Mouse (Mus musculus) liver, embryonic 16.5 days (tissue): Measurements from ENCODE around the gene Olfr433. TPM values are rescaled to one million over a fixed set of nuclear protein-coding genes. Genes with fewer than 3 reads are reported as not detected.
A peak's percentile ranks its signal among the peaks of the same experiment; 100 is the strongest.
"Not testable (repeated sequence)": the region's sequence is repeated elsewhere in the genome, so short reads cannot be mapped to it uniquely, and the experiment has no call there.

ENCODE experiments used
- ATAC-seq: fragments of 200-750 bp; cut with Nextera tagmentation; 2 replicates; pipeline ENCODE4 v1.8.0; 2017; ENCODE audit warnings: low read depth, mild to moderate bottlenecking, moderate number of reproducible peaks, moderate library complexity
- H3K27ac ChIP-seq: fragments of 300-500 bp; sonication (generic); 2 replicates; pipeline ENCODE4 v1.5.1; 2014; ENCODE audit warnings: mild to moderate bottlenecking, low read length
- H3K27me3 ChIP-seq: fragments of 300-500 bp; sonication (generic); 2 replicates; pipeline ENCODE4 v1.6.1; 2014; ENCODE audit warnings: low read depth, low read length, mixed read lengths; ENCODE audit not compliant: control insufficient read depth, insufficient read depth
- H3K36me3 ChIP-seq: fragments of 300-500 bp; sonication (generic); 2 replicates; pipeline ENCODE4 v1.6.1; 2014; ENCODE audit warnings: mild to moderate bottlenecking; ENCODE audit not compliant: control insufficient read depth, insufficient read depth
- H3K4me1 ChIP-seq: fragments of 300-500 bp; sonication (generic); 2 replicates; pipeline ENCODE4 v1.6.1; 2014; ENCODE audit warnings: low read depth, low read length, mixed read lengths; ENCODE audit not compliant: control insufficient read depth
- H3K4me2 ChIP-seq: fragments of 300-500 bp; sonication (generic); 2 replicates; pipeline ENCODE4 v1.6.1; 2014; ENCODE audit warnings: low read depth, low read length, mixed read lengths
- H3K4me3 ChIP-seq: fragments of 300-500 bp; sonication (generic); 2 replicates; pipeline ENCODE4 v1.5.1; 2014; ENCODE audit warnings: low read depth, mild to moderate bottlenecking, low read length
- H3K9ac ChIP-seq: fragments of 300-500 bp; sonication (generic); 2 replicates; pipeline ENCODE4 v1.6.1; 2014; ENCODE audit warnings: low read depth, low read length
- H3K9me3 ChIP-seq: fragments of 300-500 bp; sonication (generic); replicated peaks from 2 replicates; pipeline ENCODE4 v1.6.1; 2016; ENCODE audit warnings: low read length; ENCODE audit not compliant: control insufficient read depth
- WGBS: fragments of 180-500 bp; shearing (Covaris S2); extraction: QIAGEN DNeasy Blood & Tissue Kit; methylation state at CpG from one replicate; pipeline ENCODE4 v1.1.7; 2014; ENCODE audit not compliant: insufficient replicate concordance; 5-methylcytosine and 5-hydroxymethylcytosine counted together
- polyA plus RNA-seq: library from polyadenylated mRNA; unstranded; fragments of >200 nt; fragmentation: Nextera tagmentation; extraction: Ambion mirVana; gene quantifications from 2 replicates; pipeline ENCODE4 v1.2.1, GENCODE M21; 2015

Gene Olfr433
- polyA plus RNA-seq, 1 experiment from 2014 or later = 0.09 TPM

GRCm38 (mm10) chr1:174048227-174048626 is 7.7 kb downstream of the Olfr433 start:
- not testable (repeated sequence) for H3K9ac ChIP-seq, H3K4me2 ChIP-seq, H3K27me3 ChIP-seq, H3K4me1 ChIP-seq, ATAC-seq, H3K9me3 ChIP-seq, H3K4me3 ChIP-seq, H3K36me3 ChIP-seq, H3K27ac ChIP-seq
- WGBS = 34% methylated on average over 6 of the region's 6 CpGs

- H3K9me3 ChIP-seq = no peaks in the 10 kb centered on the region
- no peak within 1 kb of the TSS for H3K4me2 ChIP-seq
- no peak for ATAC-seq
- no peak within 1 kb of the TSS for H3K27ac ChIP-seq
- 28% methylated on average over 2 of the region's 2 CpGs for WGBS
- no peaks in the 10 kb centered on the region for H3K27me3 ChIP-seq
- H3K4me1 ChIP-seq = no peaks in the 10 kb centered on the region
- no peak within 1 kb of the TSS for H3K4me3 ChIP-seq
- no peaks in the 10 kb centered on the region for H3K36me3 ChIP-seq
- no peak within 1 kb of the TSS for H3K9ac ChIP-seq
Observed at GRCm38 (mm10) chr1:174048893-174049292, 8.4 kb downstream of the Olfr433 start, which contains the start of gene Olfr432. Gene Olfr432 (plus strand): TSS chr1:174049205.

- not testable (repeated sequence) for H3K4me2 ChIP-seq, H3K9me3 ChIP-seq, H3K27ac ChIP-seq, H3K36me3 ChIP-seq, H3K9ac ChIP-seq, H3K4me1 ChIP-seq, H3K27me3 ChIP-seq, ATAC-seq, H3K4me3 ChIP-seq
- 15% methylated on average over 4 of the region's 4 CpGs for WGBS
Observed at GRCm38 (mm10) chr1:174049357-174049756, 8.9 kb downstream of the Olfr433 start.

GRCm38 (mm10) chr1:174050532-174050931 is 10.0 kb downstream of the Olfr433 start:
- H3K27ac ChIP-seq = no peak overlapping the region
- no peak for ATAC-seq
- no peaks in the 10 kb centered on the region for H3K36me3 ChIP-seq
- H3K27me3 ChIP-seq = no peaks in the 10 kb centered on the region
- H3K4me3 ChIP-seq = no peak overlapping the region
- H3K9ac ChIP-seq = no peak overlapping the region
- no peaks in the 10 kb centered on the region for H3K9me3 ChIP-seq
- no peak overlapping the region for H3K4me2 ChIP-seq
- WGBS = 63% methylated on average over 4 of the region's 4 CpGs
- H3K4me1 ChIP-seq = no peaks in the 10 kb centered on the region

GRCm38 (mm10) chr1:174051515-174051914 is 11.0 kb downstream of the Olfr433 start:
- Histone ChIP-seq H3K4me1 (no peaks in the 10 kb centered on the region), H3K9ac (no peak overlapping the region), H3K27ac (no peak overlapping the region), H3K4me3 (no peak overlapping the region), H3K36me3 (no peaks in the 10 kb centered on the region), H3K27me3 (no peaks in the 10 kb centered on the region), H3K9me3 (no peaks in the 10 kb centered on the region), H3K4me2 (no peak overlapping the region)
- 60% methylated on average over 4 of the region's 4 CpGs for whole genome bisulfite sequencing
- no peak for ATAC-seq

- ATAC-seq = peak; percentile 37; the same call in 1 of the 2 replicates
- WGBS = 58% methylated on average over 5 of the region's 5 CpGs
- no peaks in the 10 kb centered on the region for H3K27me3 ChIP-seq
Observed at GRCm38 (mm10) chr1:174051931-174052536, 11.5 kb downstream of the Olfr433 start.

GRCm38 (mm10) chr1:174052981-174053380 is 12.5 kb downstream of the Olfr433 start:
- ATAC-seq = no peak
- H3K4me1 ChIP-seq = no peaks in the 10 kb centered on the region
- H3K9me3 ChIP-seq = no peaks in the 10 kb centered on the region
- no peaks in the 10 kb centered on the region for H3K36me3 ChIP-seq
- 60% methylated on average over 3 of the region's 3 CpGs for WGBS
- H3K27ac ChIP-seq = no peak overlapping the region
- H3K9ac ChIP-seq = no peak overlapping the region
- no peaks in the 10 kb centered on the region for H3K27me3 ChIP-seq
- H3K4me2 ChIP-seq = no peak overlapping the region
- no peak overlapping the region for H3K4me3 ChIP-seq

More at GRCm38 (mm10) chr1:174051931-174052536, 11.5 kb downstream of the Olfr433 start:
- no peak overlapping the region for H3K4me3 ChIP-seq
- no peak overlapping the region for H3K4me2 ChIP-seq
- no peaks in the 10 kb centered on the region for H3K36me3 ChIP-seq
- no peak overlapping the region for H3K27ac ChIP-seq
- no peak overlapping the region for H3K9ac ChIP-seq
- no peaks in the 10 kb centered on the region for H3K4me1 ChIP-seq
- no peaks in the 10 kb centered on the region for H3K9me3 ChIP-seq

GRCm38 (mm10) chr1:174055248-174055647 is 14.7 kb downstream of the Olfr433 start:
- H3K9me3 ChIP-seq = no peaks in the 10 kb centered on the region
- whole genome bisulfite sequencing = 56% methylated on average over 2 of the region's 2 CpGs
- H3K27me3 ChIP-seq = no peaks in the 10 kb centered on the region
- no peaks in the 10 kb centered on the region for H3K36me3 ChIP-seq
- H3K4me1 ChIP-seq = no peaks in the 10 kb centered on the region
- H3K4me2 ChIP-seq = no peak overlapping the region
- H3K9ac ChIP-seq = no peak overlapping the region
- ATAC-seq = no peak
- no peak overlapping the region for H3K4me3 ChIP-seq
- H3K27ac ChIP-seq = no peak overlapping the region

GRCm38 (mm10) chr1:174066305-174066704 is 25.8 kb downstream of the Olfr433 start, which contains the start of gene Olfr430:
Gene Olfr430 (plus strand): TSS chr1:174066605.
- Histone ChIP-seq H3K4me1 (no peaks in the 10 kb centered on the region), H3K9me3 (no peaks in the 10 kb centered on the region), H3K4me2 (no peak within 1 kb of the TSS), H3K9ac (no peak within 1 kb of the TSS), H3K27ac (no peak within 1 kb of the TSS), H3K36me3 (no peaks in the 10 kb centered on the region), H3K4me3 (no peak within 1 kb of the TSS), H3K27me3 (no peaks in the 10 kb centered on the region)
- ATAC-seq = no peak
- WGBS = 66% methylated on average over 3 of the region's 3 CpGs
